ENCODE assay signal across 8 mouse cellular contexts in genomic region chr9:23462949-23463608, GRCm38 (mm10).
DNase-seq lines count a peak whose midpoint lies in the region; ATAC-seq lines count a peak whose summit lies in the region.

No protein-coding gene starts in this region.

- ATAC-seq in megakaryocyte progenitor cell, adult 5-6 weeks (replicated peaks; ENCODE audit: poor library complexity), result peak; percentile 64

- peak; percentile 5 for DNase-seq in cerebellum, adult 9-10 months
- no peak for DNase-seq in cerebellum, adult 11-12 months
- DNase-seq in 3134 (ENCODE audit: extremely low read depth, insufficient read length, low spot score), result peak; percentile 35
- DNase-seq in embryo, embryonic 10.5 days (ENCODE audit: low spot score), result peak; percentile 75
- DNase-seq in kidney, postnatal 10 days, result peak; percentile 41
- DNase-seq in urinary bladder, postnatal 10 days (ENCODE audit: low spot score), result no peak
- DNase-seq in cerebellum, adult 8-10 months, result no peak

Comparison
In these comparisons a context has a peak if more than half of its experiments do, and no peak if none do; other contexts are left out.
1. DNase-seq: peak in cerebellum, adult 9-10 months (single experiment), 3134 (single experiment), embryo, embryonic 10.5 days (single experiment) and kidney, postnatal 10 days (single experiment); none in cerebellum, adult 11-12 months (single experiment), urinary bladder, postnatal 10 days (single experiment) and cerebellum, adult 8-10 months (single experiment).